Mouse (Mus musculus) CH12.LX (cell line): ENCODE data around the gene Gm4881.

Source experiments
- CHD2 ChIP-seq: IDR thresholded peaks from 2 replicates; pipeline ENCODE4 v1.6.1; 2011; ENCODE audit warnings: low read length, improper control_type of control experiment
- CTCF ChIP-seq, 2 experiments: IDR thresholded peaks in 1 of 2; conservative IDR thresholded peaks in 1 of 2; 2 replicates each; pipeline ENCODE4 v1.5.1; 2011 to 2012; ENCODE audit warnings: low read depth in 2 of 2, low read length in 2 of 2, improper control_type of control experiment in 1 of 2, inconsistent platforms in 1 of 2, mild to moderate bottlenecking in 1 of 2, moderate library complexity in 1 of 2
- GABPA ChIP-seq: IDR thresholded peaks from 2 replicates; pipeline ENCODE4 v1.6.1; 2012; ENCODE audit warnings: low read depth, low read length, improper control_type of control experiment, inconsistent platforms; ENCODE audit not compliant: insufficient replicate concordance
- MAX ChIP-seq: IDR thresholded peaks from 2 replicates; pipeline ENCODE4 v1.6.1; 2011; ENCODE audit warnings: low read length, improper control_type of control experiment
- MXI1 ChIP-seq: IDR thresholded peaks from 2 replicates; pipeline ENCODE4 v1.6.1; 2011; ENCODE audit warnings: mild to moderate bottlenecking, low read depth, low read length, improper control_type of control experiment
- POLR2A ChIP-seq: IDR thresholded peaks from 2 replicates; pipeline ENCODE4 v1.6.1; 2011; ENCODE audit warnings: low read depth, mild to moderate bottlenecking, improper control_type of control experiment, low read length
- RCOR1 ChIP-seq: conservative IDR thresholded peaks from 2 replicates; pipeline ENCODE4 v1.6.1; 2012; ENCODE audit warnings: low read depth, mild to moderate bottlenecking, inconsistent platforms, low read length, improper control_type of control experiment
- SMC3 ChIP-seq: IDR thresholded peaks from 2 replicates; pipeline ENCODE4 v1.6.1; 2011; ENCODE audit warnings: low read depth, low read length, improper control_type of control experiment
- ZKSCAN1 ChIP-seq: IDR thresholded peaks from 2 replicates; pipeline ENCODE4 v1.6.1; 2012; ENCODE audit warnings: low read depth, inconsistent platforms, low read length, improper control_type of control experiment, borderline replicate concordance

GRCm38 (mm10) chr7:24943641-24944040 lies 653 bp downstream of the Gm4881 start:
- TF ChIP-seq POLR2A = no peak
- TF ChIP-seq GABPA = no peak
- TF ChIP-seq CTCF (conservative IDR thresholded peaks at IDR 0.05 in 1 of 2, IDR thresholded peaks at IDR 0.05 in 1 of 2; ENCODE audit: low read depth in 2 of 2, low read length in 2 of 2) = no peak
- TF ChIP-seq ZKSCAN1 = no peak
- TF ChIP-seq MXI1 = no peak
- no peak for TF ChIP-seq SMC3
- TF ChIP-seq CHD2 = no peak
- TF ChIP-seq MAX = no peak
- no peak for TF ChIP-seq RCOR1
